Mouse (Mus musculus): ENCODE results near the gene Aprt.
A peak's percentile ranks its signal among the peaks of the same experiment; 100 is the strongest.

Aprt gene

GRCm38 (mm10) chr8:122537812-122538211 lies 38.9 kb downstream of the Aprt start:
- no peak for DNase-seq (ENCODE audit: extremely low read depth, low read depth, low spot score)

- peak; percentile 54 for DNase-seq (ENCODE audit: extremely low read depth, low read depth, low spot score)
Measured at GRCm38 (mm10) chr8:122537033-122537432, 39.7 kb downstream of the Aprt start.

GRCm38 (mm10) chr8:122531312-122531711 lies 45.4 kb downstream of the Aprt start:
- DNase-seq (ENCODE audit: extremely low read depth, low read depth, low spot score): no peak

GRCm38 (mm10) chr8:122529159-122529558 lies 47.5 kb downstream of the Aprt start:
- DNase-seq (ENCODE audit: extremely low read depth, low read depth, low spot score): no peak

GRCm38 (mm10) chr8:122527937-122528336 lies 48.8 kb downstream of the Aprt start:
- DNase-seq (ENCODE audit: extremely low read depth, low read depth, low spot score): no peak

DNA sequence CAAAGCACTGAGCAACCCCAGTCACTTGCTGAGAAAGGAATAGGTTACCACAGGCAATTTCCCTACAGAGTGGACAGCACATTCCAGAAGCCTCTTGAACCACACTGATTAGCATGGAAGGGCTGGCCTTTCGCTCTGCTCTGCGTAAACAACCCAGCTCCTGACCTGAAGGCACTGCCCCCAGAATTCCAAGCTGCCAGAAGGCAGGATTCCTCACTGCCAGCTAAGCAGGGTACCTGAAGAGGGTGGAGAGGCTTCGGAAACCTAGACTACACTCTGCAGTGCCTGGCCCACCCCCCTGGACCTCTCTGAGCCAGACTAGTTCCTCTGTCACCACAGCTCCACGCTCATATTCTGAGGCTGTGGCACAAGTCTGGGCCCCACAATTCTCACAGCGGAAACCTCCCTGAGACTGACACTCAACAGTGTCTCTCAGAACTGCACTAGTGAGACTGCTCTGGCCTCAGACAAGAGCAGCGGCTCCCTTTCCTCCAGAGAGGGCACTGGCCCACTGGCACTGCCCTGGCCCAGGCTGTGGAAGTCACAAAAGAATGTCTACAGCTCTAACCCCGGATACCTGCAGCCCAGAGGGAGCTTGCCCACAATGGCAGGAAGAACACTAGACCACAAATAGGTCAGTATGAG lies 50.1 kb downstream of the Aprt start:
- no peak for DNase-seq (ENCODE audit: extremely low read depth, low read depth, low spot score)

GRCm38 (mm10) chr8:122526084-122526483 lies 50.6 kb downstream of the Aprt start:
- no peak for DNase-seq (ENCODE audit: extremely low read depth, low read depth, low spot score)

- DNase-seq (ENCODE audit: extremely low read depth, low read depth, low spot score): no peak
Measured at GRCm38 (mm10) chr8:122525004-122525403, 51.7 kb downstream of the Aprt start.

All from fat pad, adult 2 months (tissue).